Mouse (Mus musculus) naive thymus-derived CD4-positive, alpha-beta T cell, adult 5 months (primary cell): ENCODE results near the gene Asmt. TPM values are rescaled to one million over a fixed set of nuclear protein-coding genes. Genes with fewer than 3 reads are reported as not detected.

ENCODE experiments used
- polyA plus RNA-seq: library from polyadenylated mRNA; unstranded; fragments of 100-300 nt; shearing (Covaris generic); gene quantifications from one replicate; pipeline ENCODE4 v1.2.1, GENCODE M21; 2017

Gene Asmt
- polyA plus RNA-seq: not detected

DNA sequence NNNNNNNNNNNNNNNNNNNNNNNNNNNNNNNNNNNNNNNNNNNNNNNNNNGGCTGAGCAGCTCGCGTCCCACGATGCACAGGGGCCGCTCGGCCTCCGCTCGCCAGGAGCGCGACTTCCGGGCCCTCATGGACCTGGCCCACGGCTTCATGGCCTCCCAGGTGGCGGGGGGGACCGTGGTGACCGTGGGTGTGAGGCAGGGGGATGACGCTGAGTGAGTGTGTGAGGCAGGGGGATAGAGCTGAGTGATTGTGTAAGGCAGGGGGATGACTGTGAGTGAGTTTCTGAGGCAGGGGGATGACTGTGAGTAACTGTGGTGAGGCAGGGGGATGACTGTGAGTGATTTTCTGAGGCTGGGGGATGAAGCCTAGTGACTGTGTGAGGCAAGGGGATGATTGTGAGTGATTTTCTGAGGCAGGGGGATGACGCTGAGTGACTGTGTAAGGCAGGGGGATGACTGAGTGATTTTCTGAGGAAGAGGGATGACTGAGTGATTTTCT, at the start of gene Asmt:
Gene Asmt, plus strand, starts transcription at position 51 of the 499 bp plus-strand sequence.

